Mouse (Mus musculus) liver, postnatal 0 days (tissue): Measurements from ENCODE around the gene Ifrd2. TPM values are rescaled to one million over a fixed set of nuclear protein-coding genes. Genes with fewer than 3 reads are reported as not detected.

ENCODE experiments used
- ATAC-seq: fragments of 200-750 bp; cut with Nextera tagmentation; 2 replicates; pipeline ENCODE4 v1.8.0; 2017; ENCODE audit warnings: mild to moderate bottlenecking, moderate library complexity
- DNase-seq: peaks from one replicate; pipeline ENCODE4 v3.0.0-alpha.2; 2016
- H3K27ac ChIP-seq: fragments of 300-500 bp; sonication (generic); 2 replicates; pipeline ENCODE4 v1.5.1; 2014; ENCODE audit warnings: antibody characterized with exemption, moderate library complexity, mild to moderate bottlenecking, low read depth
- H3K27me3 ChIP-seq: fragments of 300-500 bp; sonication (generic); 2 replicates; pipeline ENCODE4 v1.6.1; 2014; ENCODE audit warnings: low read length, control low read depth, mixed read lengths; ENCODE audit not compliant: insufficient read depth
- H3K36me3 ChIP-seq: fragments of 300-500 bp; sonication (generic); replicated peaks from 2 replicates; pipeline ENCODE4 v1.6.1; 2014; ENCODE audit warnings: mild to moderate bottlenecking, control low read depth, low read length, moderate library complexity, mixed read lengths; ENCODE audit not compliant: insufficient read depth
- H3K4me1 ChIP-seq: fragments of 300-500 bp; sonication (generic); 2 replicates; pipeline ENCODE4 v1.6.1; 2014; ENCODE audit warnings: antibody characterized with exemption, mild to moderate bottlenecking, control low read depth; ENCODE audit not compliant: insufficient read depth
- H3K4me2 ChIP-seq: fragments of 300-500 bp; sonication (generic); 2 replicates; pipeline ENCODE4 v1.6.1; 2014; ENCODE audit warnings: low read depth, mild to moderate bottlenecking, low read length, moderate library complexity, mixed read lengths
- H3K4me3 ChIP-seq: fragments of 300-500 bp; sonication (generic); 2 replicates; pipeline ENCODE4 v1.5.1; 2014; ENCODE audit warnings: low read depth, low read length
- H3K9ac ChIP-seq: fragments of 300-500 bp; sonication (generic); replicated peaks from 2 replicates; pipeline ENCODE4 v1.6.1; 2014; ENCODE audit warnings: mild to moderate bottlenecking, moderate library complexity
- H3K9me3 ChIP-seq: fragments of 300-500 bp; sonication (generic); 2 replicates; pipeline ENCODE4 v1.6.1; 2016; ENCODE audit warnings: mild to moderate bottlenecking, control low read depth, low read length, mixed read lengths
- CTCF ChIP-seq: sonication (generic); IDR thresholded peaks from 2 replicates; pipeline ENCODE4 v1.5.1; 2016; ENCODE audit warnings: antibody characterized with exemption, low read depth
- EP300 ChIP-seq: IDR thresholded peaks from 2 replicates; pipeline ENCODE4 v1.6.1; 2016; ENCODE audit warnings: antibody characterized with exemption, low read depth, mild to moderate bottlenecking
- WGBS: fragments of 180-500 bp; shearing (Covaris S2); extraction: QIAGEN DNeasy Blood & Tissue Kit; methylation state at CpG from one replicate; pipeline ENCODE4 v1.1.7; 2014; ENCODE audit not compliant: insufficient replicate concordance; 5-methylcytosine and 5-hydroxymethylcytosine counted together
- polyA plus RNA-seq: library from polyadenylated mRNA; unstranded; fragments of >200 nt; fragmentation: Nextera tagmentation; extraction: Ambion mirVana; gene quantifications from 2 replicates; pipeline ENCODE4 v1.2.1, GENCODE M21; 2015

Gene Ifrd2
- polyA plus RNA-seq, 1 experiment from 2014 or later: 68.0 TPM

DNA sequence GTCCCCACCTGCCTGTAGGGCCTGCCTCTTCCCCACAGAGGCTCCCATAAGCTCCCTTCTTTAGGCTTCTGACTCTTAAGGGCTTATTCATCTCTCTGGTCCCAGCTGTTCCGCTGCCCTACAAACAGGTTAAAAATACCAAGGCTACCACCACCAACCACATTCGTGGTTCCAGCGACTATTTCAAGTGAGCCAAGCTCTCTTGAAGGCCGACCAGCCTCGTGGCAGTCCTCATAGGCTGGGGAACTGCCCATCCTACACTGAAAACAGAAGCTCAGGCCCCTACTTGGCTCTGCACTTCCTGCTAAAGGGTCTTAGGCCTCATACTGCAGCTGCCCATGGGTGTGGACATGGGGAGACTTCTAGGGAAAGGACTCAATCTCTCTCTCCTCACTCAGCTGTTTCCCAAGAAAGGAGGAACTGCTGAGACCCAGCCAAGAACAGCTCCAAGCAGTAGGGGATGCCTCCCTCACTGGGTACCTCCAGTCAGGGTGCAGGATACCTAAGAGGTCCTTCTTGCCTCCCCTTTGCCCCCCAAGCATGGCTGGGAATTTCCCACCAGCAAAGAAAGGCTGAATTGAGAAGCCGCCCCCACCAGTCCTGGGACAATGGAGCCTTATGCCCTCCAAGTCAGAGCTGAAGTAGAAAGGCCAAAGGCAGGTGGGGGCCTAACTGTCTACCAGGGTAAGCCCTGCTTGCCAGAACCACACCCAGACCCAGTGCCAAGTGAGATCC lies 24.2 kb downstream of the Ifrd2 start:
- peak overlapping the region; percentile 80; the same call in 1 of the 2 replicates for H3K9ac ChIP-seq
- no peaks in the 10 kb centered on the region for H3K27me3 ChIP-seq
- H3K9me3 ChIP-seq: no peaks in the 10 kb centered on the region
- DNase-seq (no peak), ATAC-seq (no peak)
- peak overlapping the region; percentile 94 for H3K27ac ChIP-seq
- WGBS: 40% methylated on average over 6 of the region's 6 CpGs
- TF ChIP-seq CTCF (no peak), EP300 (no peak)
- H3K36me3 ChIP-seq: peaks cover 29% of the 10 kb centered on the region
- H3K4me2 ChIP-seq: peak overlapping the region; percentile 90
- peak overlapping the region; percentile 55; the same call in 1 of the 2 replicates for H3K4me3 ChIP-seq
- H3K4me1 ChIP-seq: peaks cover 33% of the 10 kb centered on the region

DNA sequence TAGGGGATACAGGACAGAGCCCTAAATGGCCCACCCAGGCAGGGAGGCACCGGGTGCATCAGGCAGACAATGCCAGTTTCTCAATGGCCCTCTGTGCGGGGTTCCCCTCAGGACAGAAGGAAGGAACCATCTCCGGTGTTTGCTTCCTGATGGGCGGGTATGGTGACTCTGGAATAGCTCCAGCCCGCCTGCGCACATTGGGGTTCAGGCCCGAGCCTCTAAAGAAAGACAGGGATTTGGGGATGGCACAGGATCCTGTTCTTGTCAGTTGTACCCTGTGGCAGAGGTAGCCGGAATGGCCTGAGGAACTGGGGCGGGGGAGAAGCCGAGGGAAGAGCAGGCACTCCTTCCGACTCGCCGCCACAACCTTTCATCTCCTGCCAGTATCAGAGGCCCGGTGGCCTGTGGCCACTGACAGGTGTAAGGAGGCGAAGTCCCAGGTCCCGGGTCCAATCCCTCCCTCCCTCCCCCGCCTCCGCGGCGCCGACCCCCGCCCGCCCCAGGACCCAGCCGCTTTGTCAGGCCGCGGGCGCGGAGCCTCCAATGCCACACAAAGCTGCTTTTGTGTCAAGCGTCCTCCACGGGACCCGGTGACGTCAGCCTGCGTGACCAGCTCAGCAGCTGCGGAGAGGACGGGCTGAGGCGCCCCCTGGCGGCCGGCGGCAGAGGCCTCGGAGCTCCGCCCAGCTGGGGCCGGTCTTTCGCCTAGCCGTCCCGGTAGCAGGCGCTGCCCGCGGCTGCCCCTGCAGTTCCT lies 24.9 kb downstream of the Ifrd2 start:
- H3K27ac ChIP-seq: peak overlapping the region; percentile 94

DNA sequence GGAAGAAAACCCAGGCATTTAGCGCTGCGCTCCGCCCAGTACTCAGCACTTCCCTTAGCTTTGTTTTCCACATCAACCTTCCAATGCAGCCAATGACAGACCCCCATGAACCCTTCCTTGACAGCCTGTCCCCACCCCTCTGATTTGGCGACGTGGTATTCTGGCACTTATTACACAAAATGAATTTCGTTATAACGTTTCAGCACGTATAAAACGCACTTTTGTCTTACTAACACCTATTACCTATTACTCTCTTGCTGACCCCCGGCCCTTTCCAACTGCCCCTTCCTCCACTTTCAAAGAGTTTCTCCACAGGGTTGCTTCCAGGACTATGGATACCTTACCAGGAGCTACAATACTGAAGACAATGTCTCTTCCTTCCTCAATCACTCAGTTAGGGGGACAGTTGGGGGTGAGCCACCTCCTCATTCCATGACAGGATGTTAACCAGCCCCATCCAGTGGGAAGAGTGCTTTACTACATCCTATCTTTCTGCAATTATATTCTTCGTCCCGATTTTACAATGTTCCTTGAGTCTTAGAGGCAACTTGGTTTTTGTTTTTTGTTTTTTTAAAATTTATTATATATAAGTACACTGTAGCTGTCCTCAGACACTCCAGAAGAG lies 25.6 kb downstream of the Ifrd2 start:
- DNase-seq: no peak
- WGBS: 11% methylated on average over 12 of the region's 12 CpGs
- ATAC-seq: peak; percentile 33
- no peaks in the 10 kb centered on the region for H3K27me3 ChIP-seq
- no peaks in the 10 kb centered on the region for H3K9me3 ChIP-seq
- TF ChIP-seq EP300: no peak
- no peak for TF ChIP-seq CTCF
- peak overlapping the region; percentile 90 for H3K4me2 ChIP-seq
- peaks cover 24% of the 10 kb centered on the region for H3K4me1 ChIP-seq
- peak overlapping the region; percentile 49; the same call in 1 of the 2 replicates for H3K9ac ChIP-seq
- H3K4me3 ChIP-seq: peak overlapping the region; percentile 55
- H3K27ac ChIP-seq: peak overlapping the region; percentile 94
- H3K36me3 ChIP-seq: peaks cover 39% of the 10 kb centered on the region

More for the DNA sequence above, 24.9 kb downstream of the Ifrd2 start:
- Histone ChIP-seq H3K4me1 (peaks cover 31% of the 10 kb centered on the region), H3K27me3 (no peaks in the 10 kb centered on the region), H3K4me3 (peak overlapping the region; percentile 55), H3K9me3 (no peaks in the 10 kb centered on the region), H3K4me2 (peak overlapping the region; percentile 90), H3K36me3 (peaks cover 34% of the 10 kb centered on the region), H3K9ac (peak overlapping the region; percentile 80)
- peak; percentile 99 for TF ChIP-seq CTCF
- TF ChIP-seq EP300: no peak
- 4% methylated on average over 40 of the region's 48 CpGs for WGBS
- ATAC-seq: peak; percentile 95
- DNase-seq: peak; percentile 99

DNA sequence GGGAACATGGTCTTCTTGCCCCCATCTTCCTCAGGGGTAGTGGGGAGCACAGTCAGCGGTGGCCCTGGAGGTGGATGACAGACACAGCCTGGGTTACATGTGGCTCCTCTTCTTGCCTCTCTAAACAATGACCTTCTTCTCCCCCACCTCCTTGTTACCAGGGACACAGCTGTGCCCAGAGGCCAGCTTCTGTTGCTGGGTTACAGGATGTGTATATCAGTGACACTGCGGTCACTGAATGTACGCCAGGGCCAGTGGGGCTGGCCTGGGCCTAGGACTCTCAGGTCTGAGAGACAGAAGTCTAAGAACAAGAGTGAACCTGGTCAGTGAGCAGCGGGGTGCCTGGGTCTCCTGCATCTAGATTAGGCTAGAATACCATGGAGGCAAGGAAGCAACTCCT lies 27.6 kb downstream of the Ifrd2 start:
- peaks cover 58% of the 10 kb centered on the region for H3K36me3 ChIP-seq
- no peak for ATAC-seq

DNA sequence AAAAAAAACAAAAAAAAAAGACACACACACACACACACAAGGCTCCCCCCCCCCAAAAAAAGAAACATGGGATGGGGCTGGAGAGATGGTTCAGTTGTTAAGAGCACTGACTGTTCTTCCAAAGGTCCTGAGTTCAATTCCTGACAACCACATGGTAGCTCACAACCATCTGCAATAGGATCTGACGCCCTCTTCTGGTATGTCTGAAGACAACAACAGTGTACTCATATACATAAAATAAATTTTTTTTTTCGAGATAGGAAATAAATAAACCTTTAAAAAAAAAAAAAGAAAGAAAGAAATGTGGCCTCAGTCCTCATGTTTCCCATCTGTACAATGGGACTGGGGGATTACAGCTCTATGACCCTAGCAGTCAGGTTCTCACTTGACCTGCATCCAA lies 30.0 kb downstream of the Ifrd2 start:
- Histone ChIP-seq H3K4me1 (peaks cover 30% of the 10 kb centered on the region), H3K9me3 (no peaks in the 10 kb centered on the region), H3K4me2 (no peak overlapping the region), H3K9ac (no peak overlapping the region), H3K4me3 (no peak overlapping the region), H3K27me3 (no peaks in the 10 kb centered on the region), H3K27ac (no peak overlapping the region), H3K36me3 (peaks cover 68% of the 10 kb centered on the region)
- peak; percentile 36; the same call in 1 of the 2 replicates for TF ChIP-seq CTCF
- no peak for TF ChIP-seq EP300
- 78% methylated on average over 2 of the region's 2 CpGs for WGBS
- no peak for DNase-seq
- no peak for ATAC-seq

More for the DNA sequence above, 27.6 kb downstream of the Ifrd2 start:
- Histone ChIP-seq H3K4me2 (no peak overlapping the region), H3K27ac (no peak overlapping the region), H3K4me3 (no peak overlapping the region), H3K9me3 (no peaks in the 10 kb centered on the region), H3K9ac (no peak overlapping the region), H3K4me1 (peaks cover 40% of the 10 kb centered on the region), H3K27me3 (no peaks in the 10 kb centered on the region)
- TF ChIP-seq EP300: no peak
- no peak for TF ChIP-seq CTCF
- WGBS: 84% methylated on average over 4 of the region's 4 CpGs
- no peak for DNase-seq

DNA sequence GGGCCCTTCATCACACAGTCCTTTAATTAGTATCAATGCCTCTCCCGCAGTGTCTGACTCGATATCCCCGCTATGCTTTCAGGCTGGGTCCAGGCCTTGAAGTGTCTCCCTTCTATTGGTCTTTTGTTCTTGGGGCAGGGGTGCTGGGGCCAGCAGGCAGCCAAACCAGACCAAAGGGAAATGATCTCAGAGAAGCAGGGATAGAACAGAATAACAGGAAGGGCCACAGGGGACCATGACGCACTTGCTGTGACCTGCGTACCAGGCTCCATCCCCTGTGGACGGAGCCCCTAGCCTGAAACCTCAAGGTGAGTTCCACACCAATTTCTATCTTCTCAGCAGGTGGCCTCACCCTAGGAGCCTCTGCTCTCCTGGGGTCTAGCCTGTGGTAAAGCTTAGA lies 30.7 kb downstream of the Ifrd2 start:
- DNase-seq (no peak), ATAC-seq (no peak)
- Histone ChIP-seq H3K9ac (no peak overlapping the region; the same call in 1 of the 2 replicates), H3K27me3 (no peaks in the 10 kb centered on the region), H3K4me2 (no peak overlapping the region), H3K4me1 (peaks cover 26% of the 10 kb centered on the region), H3K4me3 (no peak overlapping the region), H3K27ac (peak overlapping the region; percentile 89), H3K36me3 (peaks cover 71% of the 10 kb centered on the region), H3K9me3 (no peaks in the 10 kb centered on the region)
- TF ChIP-seq CTCF: no peak
- TF ChIP-seq EP300: no peak
- WGBS: 95% methylated on average over 6 of the region's 6 CpGs
